Mouse (Mus musculus): Measurements from ENCODE around the gene Lair1. TPM values are rescaled to one million over a fixed set of nuclear protein-coding genes. Genes with fewer than 3 reads are reported as not detected.
A peak's percentile ranks its signal among the peaks of the same experiment; 100 is the strongest.
"Not testable (repeated sequence)": the region's sequence is repeated elsewhere in the genome, so short reads cannot be mapped to it uniquely, and the experiment has no call there.

Lair1 gene
- polyA plus RNA-seq, 1 experiment from 2014 or later, result 3.0 TPM

- Histone ChIP-seq H3K9ac (no peak overlapping the region), H3K4me2 (no peak overlapping the region), H3K9me3 (no peaks in the 10 kb centered on the region), H3K4me3 (no peak overlapping the region), H3K4me1 (replicated peaks) (no peaks in the 10 kb centered on the region), H3K36me3 (no peaks in the 10 kb centered on the region), H3K27ac (replicated peaks) (no peak overlapping the region), H3K27me3 (no peaks in the 10 kb centered on the region)
- ATAC-seq (ENCODE audit: low FRiP score, low read depth), result no peak
Measured at GRCm38 (mm10) chr7:4081706-4082105, 18.7 kb upstream of the Lair1 start.

- Histone ChIP-seq H3K9me3 (no peaks in the 10 kb centered on the region), H3K27me3 (no peaks in the 10 kb centered on the region), H3K9ac (no peak overlapping the region), H3K27ac (replicated peaks) (no peak overlapping the region), H3K4me3 (no peak overlapping the region), H3K4me2 (no peak overlapping the region), H3K36me3 (no peaks in the 10 kb centered on the region), H3K4me1 (replicated peaks) (no peaks in the 10 kb centered on the region)
- 91% methylated on average over 4 of the region's 4 CpGs for WGBS
- no peak for ATAC-seq (ENCODE audit: low FRiP score, low read depth)
Measured at GRCm38 (mm10) chr7:4080552-4080951, 17.5 kb upstream of the Lair1 start.

DNA sequence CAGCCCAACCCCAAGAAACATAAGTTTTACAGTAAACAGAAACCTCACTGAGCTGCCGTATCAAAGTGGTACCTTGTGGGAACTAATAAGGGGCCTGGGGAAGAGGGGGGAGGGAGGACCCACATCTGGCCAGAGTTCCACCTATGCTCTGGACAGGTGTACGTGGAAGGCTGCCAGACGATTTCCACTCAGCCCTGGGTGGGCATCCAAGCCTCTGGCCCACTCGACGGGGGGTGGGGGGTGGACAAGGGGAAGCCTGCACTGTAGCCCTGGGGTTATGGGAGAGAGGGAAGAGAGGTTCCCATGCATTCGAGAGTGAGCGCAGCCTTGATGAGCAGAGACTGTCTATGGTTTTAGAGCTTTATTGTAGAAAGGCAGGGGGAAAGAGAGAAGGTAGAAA, 16.5 kb upstream of the Lair1 start:
- 90% methylated on average over 7 of the region's 7 CpGs for WGBS
- Histone ChIP-seq H3K9ac (no peak overlapping the region), H3K4me1 (replicated peaks) (no peaks in the 10 kb centered on the region), H3K4me2 (no peak overlapping the region), H3K27ac (replicated peaks) (no peak overlapping the region), H3K9me3 (no peaks in the 10 kb centered on the region), H3K36me3 (no peaks in the 10 kb centered on the region), H3K27me3 (no peaks in the 10 kb centered on the region), H3K4me3 (no peak overlapping the region)
- no peak for ATAC-seq (ENCODE audit: low FRiP score, low read depth)

GRCm38 (mm10) chr7:4073144-4073543, 10.1 kb upstream of the Lair1 start:
- 78% methylated on average over 3 of the region's 3 CpGs for WGBS
- ATAC-seq (ENCODE audit: low FRiP score, low read depth), result no peak

DNA sequence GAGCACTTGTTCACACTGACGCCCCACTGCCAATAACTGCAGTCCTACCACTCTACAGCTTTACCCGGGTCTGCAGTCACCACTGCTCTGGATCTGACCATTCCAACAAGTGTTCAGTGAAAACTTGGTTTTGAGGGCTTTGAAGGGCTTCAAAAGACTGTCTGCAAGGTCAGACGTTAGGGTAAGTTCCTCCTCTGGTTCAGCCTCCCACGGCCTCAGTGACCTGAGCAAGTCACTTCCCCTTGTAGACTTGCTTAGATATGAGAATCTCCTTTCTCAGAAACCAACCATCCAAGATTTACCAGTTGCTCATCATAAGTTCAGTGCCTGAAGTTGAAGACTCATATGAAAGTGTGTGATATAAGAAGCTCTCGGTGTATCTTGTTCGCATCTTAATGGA, 8.1 kb upstream of the Lair1 start:
- WGBS, result 87% methylated on average over 6 of the region's 6 CpGs
- H3K4me2 ChIP-seq, result no peak overlapping the region

More at GRCm38 (mm10) chr7:4073144-4073543, 10.1 kb upstream of the Lair1 start:
- H3K36me3 ChIP-seq, result no peaks in the 10 kb centered on the region
- no peaks in the 10 kb centered on the region for H3K27me3 ChIP-seq
- H3K4me1 ChIP-seq (replicated peaks), result no peaks in the 10 kb centered on the region
- no peak overlapping the region for H3K9ac ChIP-seq
- no peak overlapping the region for H3K4me3 ChIP-seq
- H3K9me3 ChIP-seq, result no peaks in the 10 kb centered on the region
- no peak overlapping the region for H3K27ac ChIP-seq (replicated peaks)
- no peak overlapping the region for H3K4me2 ChIP-seq

GRCm38 (mm10) chr7:4063714-4064425, 866 bp upstream of the Lair1 start:
- H3K36me3 ChIP-seq, result no peaks in the 10 kb centered on the region
- WGBS, result 94% methylated on average over 1 of the region's 1 CpGs
- H3K4me2 ChIP-seq, result no peak overlapping the region

More for the DNA sequence above, 8.1 kb upstream of the Lair1 start:
- ATAC-seq (ENCODE audit: low FRiP score, low read depth), result no peak
- Histone ChIP-seq H3K36me3 (no peaks in the 10 kb centered on the region), H3K4me1 (replicated peaks) (no peaks in the 10 kb centered on the region), H3K9ac (no peak overlapping the region), H3K4me3 (no peak overlapping the region), H3K9me3 (no peaks in the 10 kb centered on the region), H3K27ac (replicated peaks) (no peak overlapping the region), H3K27me3 (no peaks in the 10 kb centered on the region)

DNA sequence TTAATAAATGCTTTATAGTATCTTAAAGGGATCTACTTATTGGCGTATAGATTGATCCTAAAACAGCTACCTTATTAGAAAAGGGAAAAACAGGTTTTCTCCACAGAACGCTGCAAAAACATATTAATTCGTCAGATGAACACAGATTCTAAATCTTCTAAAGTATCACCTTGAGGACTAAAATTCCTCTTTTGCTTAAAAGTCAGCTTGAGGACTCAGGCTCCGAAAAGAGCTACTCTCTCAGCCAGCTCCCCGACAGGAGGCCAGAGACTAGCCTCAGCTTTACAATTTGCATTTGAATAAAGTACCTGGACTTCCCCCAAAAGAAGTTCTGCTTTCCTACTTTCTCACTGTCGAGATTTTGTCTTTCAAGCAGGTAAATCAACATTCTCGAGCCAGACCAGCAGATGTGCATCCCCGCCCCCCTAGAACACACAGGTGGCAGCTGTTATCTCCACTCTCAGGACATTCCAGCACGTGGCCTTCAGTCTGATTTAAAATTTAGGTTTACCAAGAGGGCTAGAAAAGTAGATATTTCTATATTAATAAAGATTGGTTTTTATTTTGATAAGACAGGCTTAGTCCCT, 2.3 kb downstream of the Lair1 start:
- H3K4me3 ChIP-seq; H3K9ac ChIP-seq; H3K27me3 ChIP-seq; ATAC-seq (ENCODE audit: low FRiP score, low read depth); H3K4me1 ChIP-seq (replicated peaks); H3K4me2 ChIP-seq; H3K36me3 ChIP-seq; H3K27ac ChIP-seq (replicated peaks); H3K9me3 ChIP-seq: not testable (repeated sequence)
- WGBS, result 51% methylated on average over 9 of the region's 9 CpGs

More at GRCm38 (mm10) chr7:4063714-4064425, 866 bp upstream of the Lair1 start:
- Histone ChIP-seq H3K4me1 (replicated peaks) (no peaks in the 10 kb centered on the region), H3K27ac (replicated peaks) (no peak overlapping the region), H3K27me3 (no peaks in the 10 kb centered on the region), H3K9me3 (no peaks in the 10 kb centered on the region), H3K9ac (no peak overlapping the region), H3K4me3 (no peak overlapping the region)
- ATAC-seq (ENCODE audit: low FRiP score, low read depth), result no peak

DNA sequence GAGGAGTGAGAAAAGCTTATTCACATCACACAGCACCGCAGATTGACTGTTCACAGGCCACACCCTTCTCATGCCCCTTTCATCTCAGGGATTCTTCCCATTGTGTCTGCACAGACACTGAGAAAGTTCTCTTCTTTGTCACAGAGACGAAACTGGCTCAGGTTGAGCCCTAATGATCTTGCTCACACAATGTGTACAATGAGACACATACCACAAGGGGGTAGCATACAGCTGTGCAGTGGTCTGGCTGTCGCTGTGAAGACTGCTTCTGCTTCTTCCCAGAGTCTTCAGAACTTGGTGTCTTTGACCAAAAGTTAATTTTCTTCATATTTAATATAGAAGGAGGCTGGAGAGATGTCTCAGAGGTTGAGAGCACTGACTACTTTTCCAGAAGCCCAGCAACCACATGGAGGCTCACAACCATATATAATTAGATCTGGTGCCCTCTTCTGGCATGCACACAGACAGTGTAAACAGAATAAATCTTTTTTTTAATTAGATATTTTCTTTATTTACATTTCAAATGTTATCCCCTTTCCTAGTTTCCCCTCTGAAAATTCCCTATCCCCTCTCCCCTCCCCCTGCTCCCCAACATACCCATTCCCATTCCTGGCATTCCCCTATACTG, 36.1 kb downstream of the Lair1 start:
- no peaks in the 10 kb centered on the region for H3K9me3 ChIP-seq
- H3K9ac ChIP-seq, result no peak overlapping the region
- no peaks in the 10 kb centered on the region for H3K27me3 ChIP-seq
- H3K27ac ChIP-seq (replicated peaks), result no peak overlapping the region
- peak; percentile 71; the same call in 1 of the 2 replicates for ATAC-seq (ENCODE audit: low FRiP score, low read depth)
- H3K36me3 ChIP-seq, result no peaks in the 10 kb centered on the region
- WGBS, result 26% methylated on average over 3 of the region's 3 CpGs
- H3K4me3 ChIP-seq, result no peak overlapping the region
- no peaks in the 10 kb centered on the region for H3K4me1 ChIP-seq (replicated peaks)
- no peak overlapping the region for H3K4me2 ChIP-seq

DNA sequence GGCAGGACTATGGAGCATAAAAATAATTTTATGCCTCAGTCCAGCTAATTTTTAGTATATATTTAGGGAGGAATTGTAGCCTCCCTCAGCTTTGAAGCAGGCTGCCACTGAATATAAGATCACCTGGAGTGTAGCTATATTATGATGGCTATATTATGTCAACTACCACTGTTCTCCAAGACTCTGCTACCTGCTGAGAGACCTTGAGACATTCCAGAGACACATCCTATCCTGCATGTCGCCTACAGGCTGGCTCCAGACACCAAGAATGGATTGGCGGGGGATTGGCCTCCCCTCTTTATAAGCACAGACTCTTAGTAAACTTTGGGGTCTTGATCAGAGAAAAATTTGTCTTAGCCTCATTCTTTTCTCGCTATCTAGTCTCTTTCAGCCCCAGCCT, 58.4 kb downstream of the Lair1 start:
- H3K4me3 ChIP-seq; H3K9ac ChIP-seq; H3K9me3 ChIP-seq; H3K4me2 ChIP-seq; ATAC-seq (ENCODE audit: low FRiP score, low read depth); H3K36me3 ChIP-seq; H3K27ac ChIP-seq (replicated peaks); H3K27me3 ChIP-seq; H3K4me1 ChIP-seq (replicated peaks): not testable (repeated sequence)
- WGBS, result 70% methylated on average over 3 of the region's 3 CpGs

DNA sequence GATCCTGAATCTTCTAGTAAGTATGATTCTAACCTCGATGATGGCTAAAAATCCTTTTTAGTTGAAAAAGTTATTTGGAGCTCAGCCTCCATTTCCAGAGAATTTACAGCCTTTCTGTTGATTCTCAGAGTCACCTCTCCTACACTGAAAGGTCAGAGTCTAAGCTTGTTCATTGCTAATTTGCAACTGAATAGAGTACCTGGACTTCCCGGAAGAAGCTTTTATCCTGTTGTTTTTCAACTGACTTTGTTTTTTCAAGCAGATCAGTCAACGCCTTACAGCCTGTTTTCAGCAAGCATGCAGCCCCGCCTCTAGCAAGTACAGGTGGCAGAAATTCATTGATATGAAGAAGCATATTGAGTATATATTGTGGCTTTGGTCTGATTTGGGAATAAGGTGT, 59.0 kb downstream of the Lair1 start:
- WGBS, result 84% methylated on average over 4 of the region's 4 CpGs
- not testable (repeated sequence) for H3K9me3 ChIP-seq, H3K4me3 ChIP-seq

DNA sequence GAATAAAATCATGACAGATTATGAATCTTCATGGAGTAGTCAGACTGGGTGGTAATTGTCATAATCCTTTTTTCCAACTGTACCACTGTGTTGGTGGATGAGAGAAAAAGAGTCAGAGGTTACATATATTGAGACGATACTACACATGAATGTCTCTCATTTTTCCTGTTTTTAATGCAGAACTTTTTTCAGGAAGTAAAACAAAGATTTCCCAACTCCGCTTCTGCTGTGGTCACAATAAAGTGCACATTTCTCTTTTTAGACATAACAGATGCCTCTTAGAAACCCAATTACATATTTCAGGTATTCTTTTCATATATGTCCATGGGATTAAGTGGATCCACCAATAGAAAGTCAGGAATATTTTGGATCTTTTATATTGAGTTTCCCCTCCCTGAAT, 101.0 kb downstream of the Lair1 start:
- no peak for ATAC-seq (ENCODE audit: low FRiP score, low read depth)
- Histone ChIP-seq H3K27me3 (no peaks in the 10 kb centered on the region), H3K4me3 (no peak overlapping the region), H3K4me2 (no peak overlapping the region), H3K27ac (replicated peaks) (no peak overlapping the region), H3K4me1 (replicated peaks) (no peaks in the 10 kb centered on the region), H3K36me3 (no peaks in the 10 kb centered on the region), H3K9me3 (no peaks in the 10 kb centered on the region), H3K9ac (no peak overlapping the region)
- 90% methylated on average over 2 of the region's 2 CpGs for WGBS

More for the DNA sequence above, 59.0 kb downstream of the Lair1 start:
- not testable (repeated sequence) for H3K9ac ChIP-seq; H3K36me3 ChIP-seq; H3K4me2 ChIP-seq; ATAC-seq (ENCODE audit: low FRiP score, low read depth); H3K4me1 ChIP-seq (replicated peaks); H3K27ac ChIP-seq (replicated peaks); H3K27me3 ChIP-seq

DNA sequence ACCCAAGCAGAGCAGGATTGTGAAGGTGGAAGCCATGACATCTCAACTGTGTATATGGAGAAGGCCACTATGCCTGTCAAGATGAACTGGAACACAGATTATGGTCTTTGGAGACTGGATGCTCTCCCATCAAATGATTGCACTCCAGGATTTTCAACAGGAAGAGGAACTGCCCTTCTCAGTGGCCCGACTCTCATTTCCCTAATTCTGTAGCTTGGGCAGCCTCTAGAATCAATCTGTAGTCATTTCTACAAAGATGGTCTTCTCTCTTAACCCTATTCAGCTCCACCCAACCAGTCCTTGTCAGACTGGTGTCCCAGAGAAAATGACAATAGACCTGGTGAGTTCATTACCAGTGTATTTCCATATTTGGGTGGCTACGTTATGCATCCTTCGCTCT, 105.6 kb downstream of the Lair1 start:
- ATAC-seq (ENCODE audit: low FRiP score, low read depth), result no peak

More for the DNA sequence above, 105.6 kb downstream of the Lair1 start:
- no peak overlapping the region for H3K4me2 ChIP-seq
- no peak overlapping the region for H3K9ac ChIP-seq
- WGBS, result 83% methylated on average over 3 of the region's 3 CpGs
- no peaks in the 10 kb centered on the region for H3K9me3 ChIP-seq
- no peaks in the 10 kb centered on the region for H3K27me3 ChIP-seq
- H3K36me3 ChIP-seq, result no peaks in the 10 kb centered on the region
- no peaks in the 10 kb centered on the region for H3K4me1 ChIP-seq (replicated peaks)
- H3K4me3 ChIP-seq, result no peak overlapping the region
- H3K27ac ChIP-seq (replicated peaks), result no peak overlapping the region
